Comparison of ENCODE assay signal across 8 mouse cellular contexts in the genomic region with DNA sequence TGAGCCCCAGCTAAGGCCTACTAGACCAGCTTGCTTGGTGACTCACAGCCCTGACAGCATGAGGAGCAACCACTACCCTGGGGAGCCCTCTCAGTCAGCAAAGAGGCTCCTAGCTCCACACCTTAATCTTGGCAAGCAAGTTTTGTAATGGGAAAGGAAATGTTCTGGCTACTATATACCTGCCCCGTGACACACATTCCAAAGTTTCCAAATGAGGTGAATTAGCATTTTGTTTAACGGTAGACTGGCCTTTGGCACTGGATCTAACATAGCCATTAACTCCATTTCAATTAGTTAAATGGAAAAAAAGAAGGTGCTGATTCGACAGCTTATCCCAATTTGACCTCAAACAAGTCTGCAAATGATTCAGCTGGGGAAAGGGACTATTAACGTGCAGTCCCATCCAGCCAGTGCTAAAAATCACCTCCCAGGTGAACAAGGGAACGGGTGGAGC. TPM values are rescaled to one million over a fixed set of nuclear protein-coding genes. Genes with fewer than 3 reads are reported as not detected.
DNase-seq lines count a peak whose midpoint lies in the region; ATAC-seq lines count a peak whose summit lies in the region.

No protein-coding gene starts in this region.

- H3K4me1 ChIP-seq in heart, embryonic 13.5 days = peaks cover 18% of the 10 kb centered on the region
- peaks cover 11% of the 10 kb centered on the region for H3K4me1 ChIP-seq in embryonic facial prominence, embryonic 13.5 days
- H3K4me1 ChIP-seq in midbrain, embryonic 12.5 days = peaks cover 19% of the 10 kb centered on the region

- intact Hi-C loops in heart, postnatal 10 days (cut with DNase I) = loop anchor here (10.0 kb wide), 1 partner anchor 464 kb away; no protein-coding TSS in a partner anchor

- ATAC-seq in heart, embryonic 13.5 days (ENCODE audit: extremely low read depth, insufficient number of reproducible peaks, low FRiP score, low TSS enrichment) = no peak
- ATAC-seq in embryonic facial prominence, embryonic 13.5 days (ENCODE audit: insufficient number of reproducible peaks, insufficient read depth, low FRiP score, low TSS enrichment, low read depth) = no peak
- no peak for ATAC-seq in midbrain, embryonic 12.5 days (ENCODE audit: low FRiP score, low read depth)

- H3K9ac ChIP-seq in heart, embryonic 13.5 days = peak overlapping the region; percentile 61; the same call in 1 of the 2 replicates
- peak overlapping the region; percentile 55; the same call in 1 of the 2 replicates for H3K9ac ChIP-seq in embryonic facial prominence, embryonic 13.5 days
- peak overlapping the region; percentile 39; the same call in 1 of the 2 replicates for H3K9ac ChIP-seq in midbrain, embryonic 12.5 days (replicated peaks)

- WGBS in heart, embryonic 13.5 days = 71% methylated on average over 5 of the region's 5 CpGs
- 70% methylated on average over 5 of the region's 5 CpGs for WGBS in embryonic facial prominence, embryonic 13.5 days
- 73% methylated on average over 5 of the region's 5 CpGs for WGBS in midbrain, embryonic 12.5 days

- peaks cover 47% of the 10 kb centered on the region for H3K36me3 ChIP-seq in heart, embryonic 13.5 days
- peaks cover 40% of the 10 kb centered on the region for H3K36me3 ChIP-seq in embryonic facial prominence, embryonic 13.5 days
- H3K36me3 ChIP-seq in midbrain, embryonic 12.5 days = peaks cover 40% of the 10 kb centered on the region

- DNase-seq in heart, postnatal 10 days = no peak
- DNase-seq in kidney, adult 11 months = peak; percentile 85
- DNase-seq in cerebellum, postnatal 36 days = no peak
- no peak for DNase-seq in thymus, postnatal 4 days
- DNase-seq in T-cell, adult 2 months (ENCODE audit: low spot score) = no peak

- no peaks in the 10 kb centered on the region for H3K27me3 ChIP-seq in heart, embryonic 13.5 days (replicated peaks)
- no peaks in the 10 kb centered on the region for H3K27me3 ChIP-seq in embryonic facial prominence, embryonic 13.5 days
- no peaks in the 10 kb centered on the region for H3K27me3 ChIP-seq in midbrain, embryonic 12.5 days

- H3K9me3 ChIP-seq in heart, embryonic 13.5 days = no peaks in the 10 kb centered on the region
- no peaks in the 10 kb centered on the region for H3K9me3 ChIP-seq in embryonic facial prominence, embryonic 13.5 days
- H3K9me3 ChIP-seq in midbrain, embryonic 12.5 days = no peaks in the 10 kb centered on the region

- peak overlapping the region; percentile 96 for H3K4me3 ChIP-seq in heart, embryonic 13.5 days
- H3K4me3 ChIP-seq in embryonic facial prominence, embryonic 13.5 days = peak overlapping the region; percentile 92
- peak overlapping the region; percentile 95 for H3K4me3 ChIP-seq in midbrain, embryonic 12.5 days

- H3K4me2 ChIP-seq in heart, embryonic 13.5 days = peak overlapping the region; percentile 76
- peak overlapping the region; percentile 68 for H3K4me2 ChIP-seq in embryonic facial prominence, embryonic 13.5 days
- H3K4me2 ChIP-seq in midbrain, embryonic 12.5 days (replicated peaks) = peak overlapping the region; percentile 62

- no peak overlapping the region for H3K27ac ChIP-seq in heart, embryonic 13.5 days (replicated peaks)
- H3K27ac ChIP-seq in embryonic facial prominence, embryonic 13.5 days = no peak overlapping the region
- no peak overlapping the region for H3K27ac ChIP-seq in midbrain, embryonic 12.5 days (replicated peaks)

RNA-seq across cellular contexts. Expression of gene Bod1, which starts 1.2 kb away (rescaled TPM):
- polyA plus RNA-seq in heart, embryonic 13.5 days (2015; fragmentation: Nextera tagmentation; extraction: Ambion mirVana) = 68.0 and 75.9 TPM in 2 replicates
- 100 to 1,000 TPM in 1 of 2 experiments, 10 to 100 TPM in 1; 87.3 to 101 TPM for total RNA-seq in heart, postnatal 10 days (2021)
- 94.7 and 108 TPM in 2 replicates for polyA plus RNA-seq in embryonic facial prominence, embryonic 13.5 days (2015; fragmentation: Nextera tagmentation; extraction: Ambion mirVana)
- 162 and 177 TPM in 2 replicates for polyA plus RNA-seq in midbrain, embryonic 12.5 days (2016; fragmentation: Nextera tagmentation; extraction: Ambion mirVana)
